Mouse (Mus musculus): ENCODE results near the gene Atpaf2. TPM values are rescaled to one million over a fixed set of nuclear protein-coding genes. Genes with fewer than 3 reads are reported as not detected.
A peak's percentile ranks its signal among the peaks of the same experiment; 100 is the strongest.

Gene Atpaf2
- total and polyA plus RNA-seq, 2 experiments from 2014 or later, result 42.2 to 44.1 TPM

DNA sequence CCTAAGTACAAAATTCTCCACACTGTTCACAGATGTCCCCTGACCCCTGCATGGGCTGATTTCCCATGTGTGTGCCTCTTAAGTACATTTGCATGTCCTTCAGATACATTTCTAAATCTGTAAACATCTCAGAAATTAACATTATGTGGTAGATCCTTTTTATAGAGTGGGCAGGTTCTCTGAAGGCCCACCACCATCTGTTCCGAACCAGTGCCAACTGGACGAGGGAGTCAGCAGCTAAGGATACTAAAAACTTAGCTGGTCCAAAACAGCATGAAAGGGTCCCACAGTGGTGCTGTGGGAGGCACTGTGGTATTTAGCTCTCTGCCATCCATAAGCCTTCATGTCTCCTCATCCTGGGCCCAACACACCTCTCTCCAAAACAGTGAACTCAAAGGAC lies 21.1 kb downstream of the Atpaf2 start:
- no peak overlapping the region for H3K27ac ChIP-seq (ENCODE audit: low read depth)
- peaks cover 25% of the 10 kb centered on the region for H3K36me3 ChIP-seq (replicated peaks; ENCODE audit: control insufficient read depth, insufficient read depth, low read length)
- no peak overlapping the region for H3K9ac ChIP-seq (replicated peaks; ENCODE audit: low read depth, low read length)
- H3K9me3 ChIP-seq (replicated peaks; ENCODE audit: control insufficient read depth, low read length), result no peaks in the 10 kb centered on the region
- DNase-seq (ENCODE audit: low spot score) (no peak), ATAC-seq (ENCODE audit: insufficient read depth, low read depth) (no peak)
- no peaks in the 10 kb centered on the region for H3K4me1 ChIP-seq (ENCODE audit: control insufficient read depth, insufficient read depth)
- no peak overlapping the region for H3K4me2 ChIP-seq (ENCODE audit: low read depth, low read length)
- no peaks in the 10 kb centered on the region for H3K27me3 ChIP-seq (ENCODE audit: control insufficient read depth, insufficient read depth, low read length)
- H3K4me3 ChIP-seq (ENCODE audit: low read depth, low read length), result no peak overlapping the region
- TF ChIP-seq CTCF (IDR thresholded peaks at IDR 0.05; ENCODE audit: low read depth) (no peak), EP300 (IDR thresholded peaks at IDR 0.05; ENCODE audit: low read depth) (no peak)
- WGBS, result 82% methylated on average over 2 of the region's 2 CpGs

DNA sequence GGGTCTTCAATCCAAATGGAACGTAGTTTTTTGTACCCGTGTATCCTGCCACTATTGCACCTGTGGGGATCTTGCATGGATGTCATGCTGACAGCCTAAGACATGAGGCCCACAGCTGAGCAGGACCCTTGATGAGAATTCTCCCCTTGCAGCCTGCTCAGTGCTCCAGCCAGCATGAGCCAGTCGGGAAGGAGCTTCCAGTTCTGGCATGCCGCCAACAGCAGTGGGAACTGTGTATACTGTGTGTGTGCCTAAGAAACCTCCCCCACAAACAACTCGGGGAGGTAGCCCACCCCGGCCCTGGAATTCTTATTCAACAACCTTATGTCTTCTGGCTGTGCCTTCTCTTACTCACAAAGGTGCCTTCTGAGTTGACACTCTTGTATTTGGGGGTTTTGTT lies 21.7 kb downstream of the Atpaf2 start:
- Histone ChIP-seq H3K36me3 (replicated peaks; ENCODE audit: control insufficient read depth, insufficient read depth, low read length) (peaks cover 19% of the 10 kb centered on the region), H3K4me3 (ENCODE audit: low read depth, low read length) (no peak overlapping the region), H3K4me1 (ENCODE audit: control insufficient read depth, insufficient read depth) (no peaks in the 10 kb centered on the region), H3K4me2 (ENCODE audit: low read depth, low read length) (no peak overlapping the region), H3K9ac (replicated peaks; ENCODE audit: low read depth, low read length) (no peak overlapping the region), H3K27ac (ENCODE audit: low read depth) (no peak overlapping the region), H3K9me3 (replicated peaks; ENCODE audit: control insufficient read depth, low read length) (no peaks in the 10 kb centered on the region), H3K27me3 (ENCODE audit: control insufficient read depth, insufficient read depth, low read length) (no peaks in the 10 kb centered on the region)
- no peak for ATAC-seq (ENCODE audit: insufficient read depth, low read depth)
- no peak for TF ChIP-seq EP300 (IDR thresholded peaks at IDR 0.05; ENCODE audit: low read depth)
- TF ChIP-seq CTCF (IDR thresholded peaks at IDR 0.05; ENCODE audit: low read depth), result no peak
- 49% methylated on average over 6 of the region's 6 CpGs for WGBS
- DNase-seq (ENCODE audit: low spot score), result peak; percentile 16

DNA sequence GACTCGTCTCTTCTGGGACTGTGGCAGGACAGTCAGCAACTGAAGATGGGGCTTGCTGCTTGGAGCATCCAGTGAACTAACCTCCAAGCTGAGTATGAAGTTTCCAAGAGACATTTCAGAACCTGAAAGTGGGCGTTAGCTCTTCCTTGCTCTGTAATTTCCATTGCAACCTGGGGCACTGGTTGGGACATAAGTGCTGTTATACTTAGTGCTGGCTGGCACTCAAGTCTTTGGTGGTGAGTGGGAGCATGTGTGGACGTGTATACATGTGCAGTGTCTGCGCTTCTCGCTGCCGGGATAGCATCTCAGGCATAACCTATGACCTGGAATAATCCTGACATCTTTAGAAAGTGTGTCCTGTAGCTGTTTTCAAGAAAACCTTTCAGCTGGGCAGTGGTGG lies 26.9 kb downstream of the Atpaf2 start:
- no peak overlapping the region for H3K9ac ChIP-seq (replicated peaks; ENCODE audit: low read depth, low read length)
- H3K27me3 ChIP-seq (ENCODE audit: control insufficient read depth, insufficient read depth, low read length), result no peaks in the 10 kb centered on the region
- WGBS, result 80% methylated on average over 6 of the region's 6 CpGs
- ATAC-seq (ENCODE audit: insufficient read depth, low read depth), result no peak
- H3K4me1 ChIP-seq (ENCODE audit: control insufficient read depth, insufficient read depth), result no peaks in the 10 kb centered on the region
- no peaks in the 10 kb centered on the region for H3K36me3 ChIP-seq (replicated peaks; ENCODE audit: control insufficient read depth, insufficient read depth, low read length)
- no peaks in the 10 kb centered on the region for H3K9me3 ChIP-seq (replicated peaks; ENCODE audit: control insufficient read depth, low read length)
- no peak overlapping the region for H3K4me2 ChIP-seq (ENCODE audit: low read depth, low read length)
- TF ChIP-seq EP300 (IDR thresholded peaks at IDR 0.05; ENCODE audit: low read depth) (no peak), CTCF (IDR thresholded peaks at IDR 0.05; ENCODE audit: low read depth) (no peak)
- H3K4me3 ChIP-seq (ENCODE audit: low read depth, low read length), result no peak overlapping the region
- DNase-seq (ENCODE audit: low spot score), result no peak
- H3K27ac ChIP-seq (ENCODE audit: low read depth), result no peak overlapping the region

DNA sequence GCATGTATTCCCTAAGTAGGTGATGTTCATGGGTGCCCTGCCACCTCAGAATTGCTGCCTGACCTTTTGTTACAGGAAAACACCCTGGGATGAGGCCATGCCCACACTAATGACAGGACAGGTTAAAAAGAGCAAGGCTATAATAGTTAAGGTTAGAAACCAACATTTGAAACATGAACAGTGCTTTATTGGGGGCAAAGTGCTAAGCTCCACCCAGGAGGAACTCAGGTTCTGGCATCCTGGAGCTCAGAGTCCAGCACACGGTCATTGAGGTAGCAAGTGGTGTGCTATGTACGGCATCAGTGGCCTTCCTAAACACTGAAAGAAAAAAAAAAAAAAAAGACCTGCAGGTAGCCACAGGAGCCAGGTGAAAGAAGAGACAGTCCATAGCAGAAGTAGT lies 30.3 kb downstream of the Atpaf2 start:
- Histone ChIP-seq H3K27me3 (ENCODE audit: control insufficient read depth, insufficient read depth, low read length) (no peaks in the 10 kb centered on the region), H3K27ac (ENCODE audit: low read depth) (no peak overlapping the region), H3K4me3 (ENCODE audit: low read depth, low read length) (no peak overlapping the region), H3K36me3 (replicated peaks; ENCODE audit: control insufficient read depth, insufficient read depth, low read length) (no peaks in the 10 kb centered on the region), H3K4me1 (ENCODE audit: control insufficient read depth, insufficient read depth) (no peaks in the 10 kb centered on the region), H3K9ac (replicated peaks; ENCODE audit: low read depth, low read length) (no peak overlapping the region), H3K9me3 (replicated peaks; ENCODE audit: control insufficient read depth, low read length) (no peaks in the 10 kb centered on the region), H3K4me2 (ENCODE audit: low read depth, low read length) (no peak overlapping the region)
- 85% methylated on average over 2 of the region's 2 CpGs for WGBS
- no peak for TF ChIP-seq CTCF (IDR thresholded peaks at IDR 0.05; ENCODE audit: low read depth)
- TF ChIP-seq EP300 (IDR thresholded peaks at IDR 0.05; ENCODE audit: low read depth), result no peak
- ATAC-seq (ENCODE audit: insufficient read depth, low read depth), result no peak
- no peak for DNase-seq (ENCODE audit: low spot score)

DNA sequence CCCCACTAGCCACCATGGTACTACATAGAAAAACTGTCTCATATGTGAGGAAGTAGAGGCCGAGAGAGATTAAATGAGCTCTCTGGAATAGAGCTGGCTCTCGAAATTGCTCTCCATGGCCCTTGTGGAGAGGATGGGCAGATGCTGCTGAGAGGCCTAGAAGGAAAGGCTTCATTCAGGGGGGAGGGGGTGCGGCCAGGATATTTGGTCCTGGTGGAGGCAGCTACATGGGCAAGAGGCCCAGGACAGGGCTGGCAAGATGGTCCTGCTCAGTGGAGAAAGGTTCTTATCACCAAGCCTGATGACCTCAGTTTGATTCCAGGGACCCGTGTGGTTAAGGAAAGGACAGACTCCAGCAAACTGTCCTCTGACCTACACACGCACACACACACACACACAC lies 32.3 kb downstream of the Atpaf2 start:
- TF ChIP-seq EP300 (IDR thresholded peaks at IDR 0.05; ENCODE audit: low read depth), result no peak
- no peak for TF ChIP-seq CTCF (IDR thresholded peaks at IDR 0.05; ENCODE audit: low read depth)
- no peak overlapping the region for H3K4me3 ChIP-seq (ENCODE audit: low read depth, low read length)

DNA sequence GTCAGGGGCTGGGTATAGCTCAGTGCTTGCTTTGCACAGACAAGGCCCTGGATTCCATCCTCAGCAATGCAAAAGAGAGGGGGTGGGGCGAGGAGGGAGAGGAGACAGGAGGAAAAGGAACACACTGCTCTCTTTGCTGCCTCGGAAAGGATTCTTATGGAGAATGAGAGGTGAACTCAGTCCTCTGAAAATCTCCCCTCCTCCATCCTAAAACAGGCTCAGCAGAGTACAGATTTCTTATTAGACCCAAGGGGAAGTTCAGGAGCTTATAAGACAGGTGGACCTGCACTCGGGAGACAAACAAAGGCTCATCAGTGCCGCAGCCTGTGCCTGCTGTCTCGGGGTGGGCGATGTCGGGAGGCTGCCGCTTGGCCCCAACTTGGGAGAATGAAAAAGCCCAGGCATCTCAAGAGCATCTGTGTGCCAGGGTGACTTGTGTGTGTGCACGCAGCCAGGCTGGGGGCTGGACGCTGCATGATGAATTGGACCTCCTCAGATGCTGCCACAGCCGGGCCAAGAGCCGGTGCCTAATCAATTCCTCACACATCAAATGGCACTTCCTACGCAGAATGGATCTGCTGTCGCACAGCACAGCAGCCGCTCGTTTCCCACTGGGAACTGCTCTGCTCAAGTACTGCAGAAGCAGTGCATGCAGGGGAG lies 33.4 kb downstream of the Atpaf2 start:
- TF ChIP-seq EP300 (IDR thresholded peaks at IDR 0.05; ENCODE audit: low read depth), result no peak
- no peak for TF ChIP-seq CTCF (IDR thresholded peaks at IDR 0.05; ENCODE audit: low read depth)
- DNase-seq (ENCODE audit: low spot score) (no peak), ATAC-seq (ENCODE audit: insufficient read depth, low read depth) (no peak)
- Histone ChIP-seq H3K9ac (replicated peaks; ENCODE audit: low read depth, low read length) (no peak overlapping the region), H3K27ac (ENCODE audit: low read depth) (no peak overlapping the region), H3K9me3 (replicated peaks; ENCODE audit: control insufficient read depth, low read length) (no peaks in the 10 kb centered on the region), H3K4me3 (ENCODE audit: low read depth, low read length) (no peak overlapping the region), H3K4me2 (ENCODE audit: low read depth, low read length) (no peak overlapping the region), H3K4me1 (ENCODE audit: control insufficient read depth, insufficient read depth) (no peaks in the 10 kb centered on the region), H3K27me3 (ENCODE audit: control insufficient read depth, insufficient read depth, low read length) (no peaks in the 10 kb centered on the region), H3K36me3 (replicated peaks; ENCODE audit: control insufficient read depth, insufficient read depth, low read length) (no peaks in the 10 kb centered on the region)
- WGBS, result 13% methylated on average over 16 of the region's 16 CpGs

More for the DNA sequence above, 32.3 kb downstream of the Atpaf2 start:
- DNase-seq (ENCODE audit: low spot score) (no peak), ATAC-seq (ENCODE audit: insufficient read depth, low read depth) (no peak)
- Histone ChIP-seq H3K36me3 (replicated peaks; ENCODE audit: control insufficient read depth, insufficient read depth, low read length) (no peaks in the 10 kb centered on the region), H3K27me3 (ENCODE audit: control insufficient read depth, insufficient read depth, low read length) (no peaks in the 10 kb centered on the region), H3K9me3 (replicated peaks; ENCODE audit: control insufficient read depth, low read length) (no peaks in the 10 kb centered on the region), H3K4me2 (ENCODE audit: low read depth, low read length) (no peak overlapping the region), H3K4me1 (ENCODE audit: control insufficient read depth, insufficient read depth) (no peaks in the 10 kb centered on the region), H3K27ac (ENCODE audit: low read depth) (no peak overlapping the region), H3K9ac (replicated peaks; ENCODE audit: low read depth, low read length) (no peak overlapping the region)
- WGBS, result 62% methylated on average over 4 of the region's 5 CpGs

Measured in heart, postnatal 0 days (tissue).